ENCODE assay signal across 9 mouse cellular contexts in genomic region chr6:125084424-125084823, GRCm38 (mm10). TPM values are rescaled to one million over a fixed set of nuclear protein-coding genes. Genes with fewer than 3 reads are reported as not detected.
DNase-seq lines count a peak whose midpoint lies in the region; ATAC-seq and TF ChIP-seq lines count a peak whose summit lies in the region.
"Had no signal": no experiment of that assay in that cellular context is flagged by ENCODE, and none has a peak within 500 bp of the region (broad histone marks: within the 10 kb centered on the region; RNA-seq: fewer than 3 reads in every experiment).

No protein-coding gene starts in this region.

- no peak for ATAC-seq in cerebellum, adult (ENCODE audit: insufficient number of reproducible peaks, low FRiP score, low TSS enrichment)
- no peak for ATAC-seq in liver, embryonic 14.5 days (ENCODE audit: insufficient read depth)

- peaks cover 28% of the 10 kb centered on the region for H3K36me3 ChIP-seq in E14TG2a.4 (ENCODE audit: insufficient read depth, low read length)
- H3K36me3 ChIP-seq in liver, embryonic 14.5 days (replicated peaks; ENCODE audit: control insufficient read depth, insufficient read depth, low read depth) = no peaks in the 10 kb centered on the region
- H3K36me3 ChIP-seq: limb, embryonic 12.5 days had no signal

- 9% methylated on average over 4 of the region's 4 CpGs for WGBS in liver, embryonic 14.5 days (ENCODE audit: insufficient replicate concordance)

- peak; percentile 61 for DNase-seq in cerebellum, adult 11 months
- DNase-seq in cerebellum, adult 9-11 months = peak; percentile 74
- DNase-seq in frontal cortex, adult 2 months (ENCODE audit: extremely low spot score in 1 of 2, low spot score in 1 of 2) = peak; percentile 63 to 83
- peak; percentile 84 for DNase-seq in kidney, adult 9 months
- DNase-seq in liver, embryonic 14.5 days (ENCODE audit: low read depth in 3 of 3, low spot score in 3 of 3) = no peak
- peak; percentile 44 for DNase-seq in retina, postnatal 7 days (ENCODE audit: low read depth, low spot score)

- H3K4me1 ChIP-seq in E14TG2a.4 (replicated peaks; ENCODE audit: low read depth, low read length) = peaks cover 69% of the 10 kb centered on the region
- peaks cover 12 to 14% of the 10 kb centered on the region in 2 experiments for H3K4me1 ChIP-seq in liver, embryonic 14.5 days (replicated peaks; ENCODE audit: control insufficient read depth in 2 of 2, insufficient read depth in 2 of 2, low read length in 1 of 2)

- TF ChIP-seq CTCF in E14TG2a.4 (conservative IDR thresholded peaks at IDR 0.05; ENCODE audit: low read length) = peak; percentile 80
- peak; percentile 89 for TF ChIP-seq CTCF in liver, embryonic 14.5 days (IDR thresholded peaks at IDR 0.05; ENCODE audit: low read depth)

- no peak overlapping the region for H3K4me3 ChIP-seq in E14TG2a.4 (replicated peaks; ENCODE audit: low read length)
- H3K4me3 ChIP-seq in liver, embryonic 14.5 days (ENCODE audit: insufficient read depth in 1 of 2, low read depth in 2 of 2, low read length in 2 of 2) = no peak overlapping the region
- H3K4me3 ChIP-seq: limb, embryonic 12.5 days had no signal

- no peak overlapping the region for H3K4me2 ChIP-seq in liver, embryonic 14.5 days (ENCODE audit: low read depth)
- H3K4me2 ChIP-seq: limb, embryonic 12.5 days had no signal

- H3K9me3 ChIP-seq in E14TG2a.4 (ENCODE audit: low read length) = peaks cover 7% of the 10 kb centered on the region
- no peaks in the 10 kb centered on the region for H3K9me3 ChIP-seq in liver, embryonic 14.5 days (ENCODE audit: control insufficient read depth, low read length)
- H3K9me3 ChIP-seq: limb, embryonic 12.5 days had no signal

- H3K27ac ChIP-seq in liver, embryonic 14.5 days = no peak overlapping the region
- H3K27ac ChIP-seq: limb, embryonic 12.5 days had no signal

- no peak for TF ChIP-seq EP300 in liver, embryonic 14.5 days (IDR thresholded peaks at IDR 0.05; ENCODE audit: low read depth)

- H3K9ac ChIP-seq in liver, embryonic 14.5 days (replicated peaks) = no peak overlapping the region
- H3K9ac ChIP-seq: limb, embryonic 12.5 days had no signal

- no peaks in the 10 kb centered on the region for H3K27me3 ChIP-seq in E14TG2a.4 (ENCODE audit: insufficient read depth, low read length)
- H3K27me3 ChIP-seq in liver, embryonic 14.5 days (ENCODE audit: control insufficient read depth, insufficient read depth, low read length) = no peaks in the 10 kb centered on the region; the same call in 1 of the 2 replicates

RNA-seq across cellular contexts. Expression of gene Chd4, which starts 11.4 kb away (rescaled TPM):
- 91.3 and 103 TPM in 2 replicates for polyA plus RNA-seq in frontal cortex, adult 2 months (2012; rRNA removed)
- 13.9 and 24.7 TPM in 2 replicates for polyA plus RNA-seq in liver, embryonic 14.5 days (2012; rRNA removed)
- polyA plus RNA-seq in liver, embryonic 14.5 days (2014; fragmentation: Nextera tagmentation; extraction: Ambion mirVana) = 19.7 and 24.3 TPM in 2 replicates

RNA-seq across cellular contexts. Expression of gene Lpar5, which starts 16.7 kb away (rescaled TPM):
- 0.94 and 1.4 TPM in 2 replicates for polyA plus RNA-seq in frontal cortex, adult 2 months (2012; rRNA removed)
- polyA plus RNA-seq in liver, embryonic 14.5 days (2012; rRNA removed) = 1.6 and 1.8 TPM in 2 replicates
- polyA plus RNA-seq in liver, embryonic 14.5 days (2014; fragmentation: Nextera tagmentation; extraction: Ambion mirVana) = 0.68 and 1.0 TPM in 2 replicates

RNA-seq across cellular contexts. Expression of gene Acrbp, which starts 34.9 kb away (rescaled TPM):
- 23.0 and 23.9 TPM in 2 replicates for polyA plus RNA-seq in frontal cortex, adult 2 months (2012; rRNA removed)
- polyA plus RNA-seq in liver, embryonic 14.5 days (2012; rRNA removed) = 2.1 and 3.1 TPM in 2 replicates
- 1.3 and 2.0 TPM in 2 replicates for polyA plus RNA-seq in liver, embryonic 14.5 days (2014; fragmentation: Nextera tagmentation; extraction: Ambion mirVana)

RNA-seq across cellular contexts. Expression of gene Ing4, which starts 44.9 kb away (rescaled TPM):
- polyA plus RNA-seq in frontal cortex, adult 2 months (2012; rRNA removed) = 70.8 and 74.9 TPM in 2 replicates
- polyA plus RNA-seq in liver, embryonic 14.5 days (2012; rRNA removed) = 14.1 and 17.9 TPM in 2 replicates
- 17.2 and 21.9 TPM in 2 replicates for polyA plus RNA-seq in liver, embryonic 14.5 days (2014; fragmentation: Nextera tagmentation; extraction: Ambion mirVana)

RNA-seq across cellular contexts. Expression of gene Nop2, which starts 47.3 kb away (rescaled TPM):
- polyA plus RNA-seq in frontal cortex, adult 2 months (2012; rRNA removed) = 22.0 and 22.3 TPM in 2 replicates
- polyA plus RNA-seq in liver, embryonic 14.5 days (2012; rRNA removed) = 18.9 and 24.5 TPM in 2 replicates
- polyA plus RNA-seq in liver, embryonic 14.5 days (2014; fragmentation: Nextera tagmentation; extraction: Ambion mirVana) = 33.1 and 33.7 TPM in 2 replicates

Comparison
In these comparisons a context has a peak if more than half of its experiments do, and no peak if none do; other contexts are left out.
1. DNase-seq: peak in cerebellum, adult 11 months (single experiment), cerebellum, adult 9-11 months (single experiment), frontal cortex, adult 2 months (2 of 2), kidney, adult 9 months (single experiment) and retina, postnatal 7 days (single experiment); none in liver, embryonic 14.5 days (0 of 3).